Mouse (Mus musculus) bone marrow macrophage, adult 2 months (primary cell): ENCODE measurements around the gene Pdgfa.

Experiments
- CTCF ChIP-seq: IDR thresholded peaks from 2 replicates; pipeline ENCODE4 v1.5.1; 2012; ENCODE audit warnings: low read depth, mild to moderate bottlenecking, low read length, moderate library complexity
- POLR2A ChIP-seq: IDR thresholded peaks from 2 replicates; pipeline ENCODE4 v1.6.1; 2012; ENCODE audit warnings: mild to moderate bottlenecking, low read depth, low read length, borderline replicate concordance

GRCm38 (mm10) chr5:138973480-138973879, 23.7 kb downstream of the Pdgfa start:
- TF ChIP-seq CTCF, result no peak
- TF ChIP-seq POLR2A, result no peak
